In the genomic region with DNA sequence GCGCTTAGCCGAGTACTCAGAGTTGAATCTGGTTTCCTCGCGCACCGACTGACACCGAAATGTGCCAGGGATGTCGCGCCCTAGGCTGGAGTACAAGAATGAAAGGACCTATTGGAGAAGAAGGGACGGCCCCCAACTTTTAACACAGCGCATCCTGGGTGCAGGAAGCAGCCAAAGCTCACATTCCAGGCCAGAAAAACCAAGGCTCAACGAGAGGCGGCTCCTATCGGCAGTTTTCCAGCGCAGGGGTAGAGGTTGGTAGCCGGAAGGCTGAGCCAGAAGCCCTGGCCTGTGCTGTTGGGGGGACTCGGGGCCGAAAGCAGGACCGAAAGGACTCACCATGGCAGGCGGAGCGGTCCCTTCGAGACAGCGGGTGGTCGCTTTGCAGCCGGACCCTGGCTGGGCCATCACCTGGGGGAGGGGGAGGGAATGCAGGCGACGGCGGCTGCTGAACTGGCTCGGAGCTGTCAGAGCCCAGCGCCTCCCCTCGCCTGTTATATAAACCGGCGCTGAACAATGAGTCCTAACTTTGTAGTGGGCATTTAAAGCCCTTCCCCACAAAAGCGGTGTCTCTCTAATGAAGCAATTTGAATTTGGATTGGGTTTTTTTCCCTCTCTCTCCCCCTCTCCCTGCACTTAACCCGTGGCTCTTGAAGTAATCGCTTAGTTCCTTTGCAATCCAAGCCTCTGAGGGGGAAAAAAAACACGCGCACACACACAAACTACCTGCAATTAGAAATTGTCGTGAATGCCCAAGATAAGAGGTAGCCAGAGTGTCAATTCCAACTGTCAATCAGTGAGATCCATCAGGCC, we compare ENCODE assay signal across 8 mouse cellular contexts. TPM values are rescaled to one million over a fixed set of nuclear protein-coding genes. Genes with fewer than 3 reads are reported as not detected.
DNase-seq lines count a peak whose midpoint lies in the region; ATAC-seq and TF ChIP-seq lines count a peak whose summit lies in the region.

No protein-coding gene starts in this region.

- ATAC-seq in hindbrain, embryonic 11.5 days (ENCODE audit: low FRiP score) = no peak
- no peak for ATAC-seq in lung, postnatal 0 days
- ATAC-seq in erythroblast, adult 5-6 weeks (replicated peaks; ENCODE audit: low FRiP score, poor library complexity, severe bottlenecking) = no peak
- ATAC-seq in megakaryocyte progenitor cell, adult 5-6 weeks (replicated peaks; ENCODE audit: poor library complexity) = no peak

- H3K9me3 ChIP-seq in hindbrain, embryonic 11.5 days (ENCODE audit: control insufficient read depth, low read length) = no peaks in the 10 kb centered on the region
- no peaks in the 10 kb centered on the region for H3K9me3 ChIP-seq in lung, postnatal 0 days (ENCODE audit: low read length)

- peak; percentile 21 for DNase-seq in left cerebral cortex, postnatal 4 days
- DNase-seq in left cerebral cortex, adult 9 months (ENCODE audit: low spot score in 2 of 2) = no peak
- DNase-seq in embryo, embryonic 9.5 days (ENCODE audit: extremely low spot score) = peak; percentile 68
- peak; percentile 67 for DNase-seq in hindbrain, embryonic 11.5 days (ENCODE audit: low spot score)
- no peak for DNase-seq in lung, postnatal 0 days (ENCODE audit: low spot score)
- no peak for DNase-seq in frontal cortex, postnatal 14 days (ENCODE audit: low spot score in 2 of 2)

- TF ChIP-seq CTCF in lung, postnatal 0 days (IDR thresholded peaks at IDR 0.05) = no peak; the same call in 1 of the 2 replicates

- peak overlapping the region; percentile 20 for H3K4me3 ChIP-seq in hindbrain, embryonic 11.5 days (ENCODE audit: low read depth, low read length)
- peak overlapping the region; percentile 47 for H3K4me3 ChIP-seq in lung, postnatal 0 days (ENCODE audit: low read depth, low read length)

- peaks cover 14% of the 10 kb centered on the region for H3K4me1 ChIP-seq in hindbrain, embryonic 11.5 days (replicated peaks; ENCODE audit: control insufficient read depth, insufficient read depth, low read length)
- peaks cover 16% of the 10 kb centered on the region; the same call in 1 of the 2 replicates for H3K4me1 ChIP-seq in lung, postnatal 0 days (ENCODE audit: insufficient read depth, low read depth, low read length)

- peak overlapping the region; percentile 31; the same call in 1 of the 2 replicates for H3K4me2 ChIP-seq in hindbrain, embryonic 11.5 days (replicated peaks; ENCODE audit: low read depth, low read length)
- peak overlapping the region; percentile 86 for H3K4me2 ChIP-seq in lung, postnatal 0 days (replicated peaks; ENCODE audit: low read depth, low read length)

- no peaks in the 10 kb centered on the region for H3K36me3 ChIP-seq in hindbrain, embryonic 11.5 days (ENCODE audit: control insufficient read depth, insufficient read depth, low read length)
- no peaks in the 10 kb centered on the region for H3K36me3 ChIP-seq in lung, postnatal 0 days (ENCODE audit: insufficient read depth, low read length)

- intact Hi-C loops in left cerebral cortex, postnatal 4 days (cut with DNase I) = no loop called here

- H3K27ac ChIP-seq in hindbrain, embryonic 11.5 days (ENCODE audit: low read depth, low read length) = no peak overlapping the region
- no peak overlapping the region for H3K27ac ChIP-seq in lung, postnatal 0 days (ENCODE audit: low read length)

- under 1% methylated on average over 38 of the region's 38 CpGs for WGBS in hindbrain, embryonic 11.5 days
- WGBS in lung, postnatal 0 days = 2% methylated on average over 37 of the region's 38 CpGs

- H3K9ac ChIP-seq in hindbrain, embryonic 11.5 days (ENCODE audit: low read depth, low read length) = no peak overlapping the region
- H3K9ac ChIP-seq in lung, postnatal 0 days (replicated peaks; ENCODE audit: low read depth) = no peak overlapping the region

- no peak for TF ChIP-seq EP300 in lung, postnatal 0 days (IDR thresholded peaks at IDR 0.05)

- peaks cover 98% of the 10 kb centered on the region for H3K27me3 ChIP-seq in hindbrain, embryonic 11.5 days (ENCODE audit: control insufficient read depth, insufficient read depth, low read length)
- peaks cover 61% of the 10 kb centered on the region for H3K27me3 ChIP-seq in lung, postnatal 0 days (replicated peaks; ENCODE audit: insufficient read depth, low read length)

RNA-seq across cellular contexts. Expression of a gene that starts 1.4 kb away (rescaled TPM):
- total RNA-seq in left cerebral cortex, postnatal 4 days (2021) = 10 to 100 TPM; 53.3 to 53.7 TPM
- polyA plus RNA-seq in hindbrain, embryonic 11.5 days (2014; fragmentation: Nextera tagmentation; extraction: Ambion mirVana) = 0.93 and 1.3 TPM in 2 replicates
- polyA plus RNA-seq in lung, postnatal 0 days (2015; fragmentation: Nextera tagmentation; extraction: Ambion mirVana) = 1.7 and 2.0 TPM in 2 replicates
- total RNA-seq in erythroblast, adult 5-6 weeks (2015; ENCODE audit: low replicate concordance) = not detected in 2 replicates
- total RNA-seq in erythroblast, adult 5-6 weeks (2017; ENCODE audit: low replicate concordance) = not detected in 2 replicates
- not detected in 2 replicates for total RNA-seq in megakaryocyte progenitor cell, adult 5-6 weeks (2015)
- total RNA-seq in megakaryocyte progenitor cell, adult 5-6 weeks (2017) = not detected in 2 replicates

RNA-seq across cellular contexts. Expression of a gene that starts 32.4 kb away (rescaled TPM):
- 10 to 100 TPM; 12.9 to 21.4 TPM for total RNA-seq in left cerebral cortex, postnatal 4 days (2021)
- polyA plus RNA-seq in hindbrain, embryonic 11.5 days (2014; fragmentation: Nextera tagmentation; extraction: Ambion mirVana) = 29.7 and 35.9 TPM in 2 replicates
- 24.2 and 27.2 TPM in 2 replicates for polyA plus RNA-seq in lung, postnatal 0 days (2015; fragmentation: Nextera tagmentation; extraction: Ambion mirVana)
- 3.3 and 6.7 TPM in 2 replicates for total RNA-seq in erythroblast, adult 5-6 weeks (2015; ENCODE audit: low replicate concordance)
- total RNA-seq in erythroblast, adult 5-6 weeks (2017; ENCODE audit: low replicate concordance) = 6.9 and 11.8 TPM in 2 replicates
- 21.4 and 21.6 TPM in 2 replicates for total RNA-seq in megakaryocyte progenitor cell, adult 5-6 weeks (2015)
- 23.5 and 24.4 TPM in 2 replicates for total RNA-seq in megakaryocyte progenitor cell, adult 5-6 weeks (2017)

RNA-seq across cellular contexts. Expression of a gene that starts 32.8 kb away (rescaled TPM):
- total RNA-seq in left cerebral cortex, postnatal 4 days (2021) = 10 to 100 TPM; 48.1 to 52.6 TPM
- 121 and 131 TPM in 2 replicates for polyA plus RNA-seq in hindbrain, embryonic 11.5 days (2014; fragmentation: Nextera tagmentation; extraction: Ambion mirVana)
- polyA plus RNA-seq in lung, postnatal 0 days (2015; fragmentation: Nextera tagmentation; extraction: Ambion mirVana) = 60.5 and 64.2 TPM in 2 replicates
- 13.1 and 18.2 TPM in 2 replicates for total RNA-seq in erythroblast, adult 5-6 weeks (2015; ENCODE audit: low replicate concordance)
- 19.0 and 20.5 TPM in 2 replicates for total RNA-seq in erythroblast, adult 5-6 weeks (2017; ENCODE audit: low replicate concordance)
- 32.7 and 34.3 TPM in 2 replicates for total RNA-seq in megakaryocyte progenitor cell, adult 5-6 weeks (2015)
- 21.0 and 22.2 TPM in 2 replicates for total RNA-seq in megakaryocyte progenitor cell, adult 5-6 weeks (2017)

RNA-seq across cellular contexts. Expression of a gene that starts 54.5 kb away (rescaled TPM):
- total RNA-seq in left cerebral cortex, postnatal 4 days (2021) = 1 to 10 TPM; 1.4 to 3.2 TPM
- polyA plus RNA-seq in hindbrain, embryonic 11.5 days (2014; fragmentation: Nextera tagmentation; extraction: Ambion mirVana) = 3.6 and 4.0 TPM in 2 replicates
- 5.3 and 6.7 TPM in 2 replicates for polyA plus RNA-seq in lung, postnatal 0 days (2015; fragmentation: Nextera tagmentation; extraction: Ambion mirVana)
- not detected in 2 replicates for total RNA-seq in erythroblast, adult 5-6 weeks (2015; ENCODE audit: low replicate concordance)
- total RNA-seq in erythroblast, adult 5-6 weeks (2017; ENCODE audit: low replicate concordance) = not detected in 2 replicates
- total RNA-seq in megakaryocyte progenitor cell, adult 5-6 weeks (2015) = not detected in 2 replicates
- total RNA-seq in megakaryocyte progenitor cell, adult 5-6 weeks (2017) = not detected in 2 replicates

RNA-seq across cellular contexts. Expression of a gene that starts 54.6 kb away (rescaled TPM):
- 100 to 1,000 TPM; 136 to 151 TPM for total RNA-seq in left cerebral cortex, postnatal 4 days (2021)
- polyA plus RNA-seq in hindbrain, embryonic 11.5 days (2014; fragmentation: Nextera tagmentation; extraction: Ambion mirVana) = 196 and 198 TPM in 2 replicates
- polyA plus RNA-seq in lung, postnatal 0 days (2015; fragmentation: Nextera tagmentation; extraction: Ambion mirVana) = 202 and 228 TPM in 2 replicates
- 16.9 and 28.4 TPM in 2 replicates for total RNA-seq in erythroblast, adult 5-6 weeks (2015; ENCODE audit: low replicate concordance)
- 6.5 and 9.3 TPM in 2 replicates for total RNA-seq in erythroblast, adult 5-6 weeks (2017; ENCODE audit: low replicate concordance)
- 85.0 and 100 TPM in 2 replicates for total RNA-seq in megakaryocyte progenitor cell, adult 5-6 weeks (2015)
- 42.4 and 53.3 TPM in 2 replicates for total RNA-seq in megakaryocyte progenitor cell, adult 5-6 weeks (2017)

Comparison
In these comparisons a context has a peak if more than half of its experiments do, and no peak if none do; other contexts are left out.
1. DNase-seq: peak in left cerebral cortex, postnatal 4 days (single experiment), embryo, embryonic 9.5 days (single experiment) and hindbrain, embryonic 11.5 days (single experiment); none in left cerebral cortex, adult 9 months (0 of 2), lung, postnatal 0 days (single experiment) and frontal cortex, postnatal 14 days (0 of 2).
2. RNA of a gene that starts 1.4 kb away (total RNA-seq): 53.3 to 53.7 TPM in left cerebral cortex, postnatal 4 days; not detected in erythroblast, adult 5-6 weeks and not detected in megakaryocyte progenitor cell, adult 5-6 weeks; every median in the first group is over 10 times any median in the second.